Mouse (Mus musculus) lung, postnatal 25 days (tissue): ENCODE measurements around the gene Ptdss2.

Source experiments
- DNase-seq: peaks from one replicate; pipeline ENCODE4 v3.0.0; 2022; ENCODE audit warnings: low spot score

The Ptdss2 gene

DNA sequence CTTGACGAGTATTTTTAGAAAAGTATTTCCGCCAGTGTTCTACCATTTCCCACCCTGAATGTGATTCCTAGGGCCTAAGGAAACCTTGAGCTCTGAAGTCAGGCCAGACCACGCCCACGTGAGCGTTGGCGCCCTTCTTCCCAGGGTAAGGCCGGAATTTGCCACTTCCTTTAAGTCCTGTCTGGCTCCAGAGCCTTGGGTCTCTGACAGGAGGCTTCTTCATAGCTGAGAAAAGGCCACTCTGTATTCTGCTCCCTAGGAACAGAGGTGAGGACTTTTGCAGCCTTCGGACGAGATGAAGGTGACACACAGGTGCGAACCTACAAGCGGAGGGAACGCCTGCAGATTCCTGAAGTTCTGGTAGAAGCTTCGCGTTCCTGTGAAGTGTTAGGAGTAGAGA, at the start of gene Ptdss2:
Ptdss2 (plus strand) TSS at position 138 of the 400 bp plus-strand sequence.
- DNase-seq: peak; percentile 74

GRCm38 (mm10) chr7:141073782-141074181, 48.4 kb upstream of the Ptdss2 start:
- no peak for DNase-seq

- no peak for DNase-seq
Measured at GRCm38 (mm10) chr7:141077841-141078240, 44.3 kb upstream of the Ptdss2 start, which contains the start of gene Pkp3. Gene Pkp3, plus strand, starts transcription at chr7:141078218.

DNA sequence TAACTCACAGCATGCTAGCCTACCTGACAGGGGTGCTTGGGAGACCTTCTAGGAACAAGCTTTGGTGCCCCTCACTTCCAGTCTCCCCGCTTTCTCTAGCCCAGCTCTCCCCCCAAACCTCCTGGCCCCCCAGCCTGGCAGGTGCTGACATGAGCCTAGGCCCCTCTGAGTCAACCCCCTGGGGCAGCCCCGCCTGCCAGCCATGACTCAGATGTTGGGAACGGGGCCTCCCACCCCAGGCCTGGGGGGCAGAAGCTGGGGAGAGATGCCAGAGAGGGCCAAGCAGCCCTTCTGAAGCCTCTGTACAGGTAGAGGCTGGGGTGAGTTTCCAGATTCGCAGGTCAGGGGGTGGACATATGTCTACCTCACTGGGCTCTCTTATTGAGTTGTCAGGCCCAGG, 43.3 kb upstream of the Ptdss2 start:
- no peak for DNase-seq

DNA sequence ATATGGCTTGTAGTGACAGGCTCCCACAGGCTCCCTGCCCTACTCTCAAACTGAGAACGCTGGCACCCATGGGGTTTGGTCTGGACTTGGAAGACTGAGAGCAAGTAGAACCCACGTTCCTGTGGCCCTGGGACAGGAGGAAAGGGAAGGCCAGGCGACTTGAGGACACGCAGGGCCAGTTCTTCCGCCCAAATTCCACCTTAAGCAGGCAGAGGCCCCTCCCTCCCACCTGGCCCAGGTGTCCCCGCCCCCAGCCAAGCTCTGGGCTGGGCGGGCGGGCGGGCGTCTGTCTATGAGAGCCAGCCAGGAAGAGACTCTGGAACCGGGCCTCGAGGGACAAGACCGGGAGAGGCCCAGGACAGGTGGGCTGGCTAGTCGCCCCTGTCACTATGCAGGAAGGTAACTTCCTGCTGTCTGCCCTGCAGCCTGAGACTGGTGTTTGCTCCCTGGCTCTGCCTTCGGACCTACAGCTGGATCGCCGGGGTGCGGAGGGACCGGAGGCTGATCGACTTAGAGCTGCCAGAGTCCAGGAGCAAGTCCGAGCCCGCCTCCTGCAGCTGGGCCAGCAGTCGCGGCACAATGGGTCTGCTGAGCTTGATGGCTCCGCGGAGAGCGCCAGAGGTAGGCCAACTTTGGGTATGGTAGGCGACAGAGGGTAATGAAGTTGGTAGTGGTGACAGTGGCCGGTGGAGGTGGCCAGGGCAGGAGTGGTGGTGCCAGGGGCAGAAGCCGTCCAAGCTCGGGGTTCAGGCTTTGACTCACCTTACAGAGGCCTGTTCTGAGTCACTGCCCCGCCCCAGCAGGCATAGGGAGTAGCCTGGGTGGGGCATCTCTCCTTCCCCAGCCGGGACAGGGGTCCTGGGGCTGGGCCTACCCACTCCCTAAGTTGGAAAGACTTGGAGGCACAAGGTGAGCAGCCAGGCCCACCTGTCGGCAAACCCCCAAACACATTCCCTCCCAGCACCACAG, 42.4 kb upstream of the Ptdss2 start:
- DNase-seq: peak; percentile 65

DNA sequence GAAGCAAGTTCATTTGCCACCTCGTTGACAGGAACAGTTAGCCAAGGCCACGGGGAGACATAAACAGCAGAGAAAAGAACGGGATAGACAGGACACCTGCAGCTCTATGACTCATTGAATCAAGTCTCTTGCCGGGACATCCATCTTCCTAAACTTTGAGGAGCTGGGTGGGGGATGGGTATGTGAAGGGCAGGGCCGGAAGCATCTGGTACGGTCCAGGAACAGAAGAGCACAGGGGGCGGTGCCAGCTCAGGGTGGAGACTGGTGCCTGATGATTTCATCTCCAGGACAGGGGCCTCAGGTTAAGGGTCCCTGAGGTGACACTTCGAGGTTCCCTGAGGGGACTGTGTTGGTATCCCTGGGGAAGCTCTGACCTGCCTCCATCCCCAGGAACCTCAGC, 34.3 kb upstream of the Ptdss2 start:
- peak; percentile 29 for DNase-seq

DNA sequence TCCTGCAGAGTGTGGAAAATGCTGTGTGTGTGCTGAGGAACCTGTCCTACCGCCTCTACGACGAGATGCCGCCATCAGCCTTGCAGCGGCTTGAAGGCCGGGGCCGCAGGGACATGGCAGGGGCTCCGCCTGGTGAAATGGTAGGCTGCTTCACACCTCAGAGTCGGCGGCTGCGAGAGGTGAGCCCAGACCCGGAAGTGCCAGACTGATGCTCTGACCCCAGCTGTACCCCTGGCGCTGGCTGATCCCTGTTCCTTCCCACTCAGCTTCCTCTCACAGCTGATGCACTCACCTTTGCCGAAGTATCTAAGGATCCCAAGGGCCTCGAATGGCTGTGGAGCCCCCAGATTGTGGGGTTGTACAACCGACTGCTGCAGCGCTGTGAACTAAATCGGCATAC, 33.7 kb upstream of the Ptdss2 start:
- no peak for DNase-seq

- DNase-seq: no peak
Measured at GRCm38 (mm10) chr7:141090228-141090627, 32.0 kb upstream of the Ptdss2 start.

DNA sequence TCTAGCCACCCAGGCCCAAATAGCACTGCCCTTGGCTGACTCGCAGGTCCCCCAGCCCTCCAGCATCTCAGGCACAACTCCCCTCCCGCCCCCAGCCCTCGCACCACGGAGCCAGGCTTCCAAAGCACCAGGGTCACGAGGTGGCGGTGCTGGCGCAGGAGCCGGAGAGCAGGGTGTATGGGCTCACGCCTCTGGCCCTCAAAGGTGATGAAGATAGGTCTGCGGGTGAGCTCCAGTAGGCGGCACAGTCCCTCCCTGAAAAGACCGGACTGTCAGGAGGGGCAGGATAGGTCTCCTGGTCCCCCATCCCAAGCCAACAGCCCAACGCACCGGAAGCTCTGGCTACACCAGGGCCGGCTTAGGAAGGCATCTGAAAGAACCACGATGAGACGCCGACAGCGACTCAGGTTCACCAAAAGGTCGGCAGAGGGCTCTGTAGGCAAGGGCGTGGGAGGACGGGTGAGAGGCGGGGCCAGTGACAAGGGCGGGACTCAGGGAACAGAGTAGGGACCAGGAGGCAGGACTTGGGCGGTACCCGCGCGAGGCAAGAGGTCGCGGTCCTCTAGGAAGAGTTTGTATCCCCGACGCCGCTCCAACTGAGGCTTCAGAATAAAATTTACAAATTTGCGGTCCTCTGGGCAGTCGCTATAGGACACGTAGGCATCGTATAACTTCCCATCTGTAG, 30.0 kb upstream of the Ptdss2 start:
- DNase-seq: peak; percentile 93

GRCm38 (mm10) chr7:141093950-141094349, 28.2 kb upstream of the Ptdss2 start:
- DNase-seq: no peak

DNA sequence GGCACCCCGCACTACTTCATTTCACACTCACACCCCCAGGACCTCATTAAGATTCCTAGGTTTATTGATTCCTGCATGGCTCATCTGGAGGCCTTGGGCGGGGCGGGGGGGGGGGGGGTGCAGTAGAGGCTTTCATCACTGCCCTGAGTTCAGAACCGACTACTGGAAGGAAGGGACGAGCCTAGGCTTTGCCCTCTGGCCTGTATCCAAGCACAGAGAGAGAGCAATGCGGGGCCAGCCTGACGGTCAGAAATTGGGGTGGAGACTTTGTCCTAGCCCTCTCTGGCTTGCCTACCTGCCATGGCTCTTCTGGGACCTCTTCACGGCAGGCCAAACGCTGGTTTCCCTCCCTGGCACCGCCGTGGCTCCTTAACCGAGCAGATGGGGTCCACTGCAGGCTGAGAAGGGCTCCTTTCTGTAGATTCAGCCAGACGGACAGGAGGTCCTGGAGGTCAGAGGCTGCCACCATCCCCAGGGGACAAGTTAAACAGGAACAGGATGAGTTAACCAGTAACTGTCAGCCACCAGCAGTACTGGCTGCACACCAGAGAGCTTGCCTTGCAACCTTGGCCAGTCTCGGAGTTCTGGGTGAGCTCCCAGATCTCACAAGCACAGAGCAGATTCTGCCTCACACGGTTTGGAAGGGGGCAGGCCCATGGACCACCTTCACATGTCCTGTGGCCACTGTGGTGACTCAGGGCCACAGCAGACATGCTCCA, 27.5 kb upstream of the Ptdss2 start:
- no peak for DNase-seq

DNA sequence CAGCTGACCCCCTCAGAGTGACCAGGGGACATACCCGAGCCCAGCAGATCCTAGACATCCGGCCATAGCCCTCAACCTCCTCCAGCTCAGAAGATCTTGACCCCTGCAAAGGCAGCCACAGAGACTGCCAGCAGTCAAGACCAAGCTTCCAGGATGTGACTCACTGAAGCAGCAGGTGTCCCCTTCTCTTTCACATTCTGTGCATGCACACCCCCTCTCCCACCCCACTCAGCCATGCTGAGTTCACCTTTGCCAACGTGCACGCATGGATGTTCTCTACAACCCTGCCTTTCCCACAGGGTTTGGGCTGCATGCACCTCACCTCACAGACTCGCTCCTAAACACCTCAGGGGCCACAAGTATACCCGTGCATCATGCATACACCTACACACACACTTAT, 26.2 kb upstream of the Ptdss2 start:
- no peak for DNase-seq

- DNase-seq: peak; percentile 91
Measured at GRCm38 (mm10) chr7:141096649-141097056, 25.5 kb upstream of the Ptdss2 start.

DNA sequence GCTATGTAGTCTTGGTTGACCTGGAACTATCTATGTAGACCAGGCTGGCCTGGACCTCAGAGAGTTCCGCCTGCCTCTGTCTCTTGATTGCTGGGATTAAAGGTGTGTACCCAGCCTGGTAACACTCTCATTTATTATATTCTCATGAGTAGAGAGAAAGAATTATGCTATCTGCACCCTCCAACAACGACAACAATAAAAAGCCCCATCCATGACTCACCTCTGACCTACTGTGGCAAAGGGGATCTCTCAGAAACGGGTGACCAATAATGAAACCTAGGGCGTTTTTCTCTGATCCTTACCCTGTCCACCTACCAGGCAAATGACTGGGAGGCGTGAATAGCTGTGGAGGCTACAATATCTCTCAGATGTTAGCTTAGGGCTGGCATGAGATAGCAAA, 25.0 kb upstream of the Ptdss2 start:
- DNase-seq: no peak

DNA sequence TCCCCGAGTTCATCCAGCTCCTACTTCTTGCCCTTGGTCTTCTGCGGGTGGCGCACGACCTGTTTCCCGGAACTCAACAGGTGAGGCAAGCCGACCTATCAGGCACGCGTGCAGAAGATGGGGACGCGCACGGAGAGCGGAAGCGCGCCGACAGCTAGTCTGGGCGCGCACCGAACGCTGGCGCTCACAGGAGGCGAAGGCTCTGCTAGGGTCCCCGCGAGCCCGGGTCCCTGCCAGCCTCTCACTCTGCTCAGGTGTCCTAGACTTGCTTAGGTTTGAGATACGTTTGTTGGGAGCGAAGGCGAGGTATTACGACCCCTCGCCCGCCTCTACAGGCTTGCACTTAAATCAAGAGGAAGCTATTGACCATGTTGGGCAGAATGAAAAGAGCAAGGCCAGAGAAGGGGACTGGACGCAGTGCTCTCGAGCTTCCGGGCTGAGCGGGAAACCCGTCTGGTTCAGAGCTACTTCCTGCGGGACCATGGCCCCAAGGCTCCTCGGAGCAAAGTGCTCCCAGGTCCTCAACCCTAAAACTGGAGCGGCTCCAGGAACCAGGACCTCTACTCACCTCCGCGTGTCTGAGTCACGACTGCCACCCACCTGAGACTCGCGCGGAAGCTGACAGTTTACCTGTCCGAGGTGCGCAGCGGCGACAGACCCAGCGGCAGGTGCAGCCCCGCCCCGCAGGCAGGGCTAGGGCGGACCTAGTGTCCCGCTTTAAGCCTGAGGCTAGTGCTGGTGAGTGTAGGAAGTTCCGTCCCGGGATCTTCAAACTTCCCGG, 22.1 kb upstream of the Ptdss2 start, which contains the start of gene Sigirr:
Sigirr (minus strand) TSS at position 662 of the 781 bp plus-strand sequence.
- peak; percentile 55 for DNase-seq

- DNase-seq: no peak
Measured at GRCm38 (mm10) chr7:141103161-141103560, 19.0 kb upstream of the Ptdss2 start.

DNA sequence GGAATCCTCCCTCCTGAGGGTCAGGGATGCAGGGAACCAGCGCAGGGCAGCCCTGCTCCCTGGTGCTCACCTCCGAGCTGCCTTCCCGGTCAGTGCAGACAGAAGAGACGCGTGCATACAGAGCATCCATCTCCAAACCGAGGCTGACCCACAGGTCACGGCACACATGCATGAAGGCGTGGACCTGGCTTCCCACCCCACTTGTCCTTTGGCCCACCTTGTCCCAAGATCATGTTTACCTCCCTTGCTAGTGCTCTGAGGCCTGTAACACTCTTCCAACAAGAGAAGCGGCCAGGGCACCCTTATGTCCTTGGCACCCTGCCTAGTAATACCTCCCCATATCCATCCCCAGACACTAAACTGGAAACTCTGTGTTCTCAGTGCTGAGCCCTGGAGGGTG, 6.3 kb upstream of the Ptdss2 start:
- no peak for DNase-seq

GRCm38 (mm10) chr7:141117636-141118035, 4.5 kb upstream of the Ptdss2 start, which contains the start of gene Ano9:
Gene Ano9, minus strand, starts transcription at chr7:141117806.
- peak; percentile 57 for DNase-seq

GRCm38 (mm10) chr7:141119487-141119886, 2.7 kb upstream of the Ptdss2 start:
- no peak for DNase-seq

GRCm38 (mm10) chr7:141120605-141121004, 1.6 kb upstream of the Ptdss2 start:
- no peak for DNase-seq

GRCm38 (mm10) chr7:141121051-141121531, 1.1 kb upstream of the Ptdss2 start:
- DNase-seq: peak; percentile 18
